Mouse (Mus musculus) erythroblast, embryonic 14.5 days (primary cell): ENCODE measurements around the gene Ddx24. TPM values are rescaled to one million over a fixed set of nuclear protein-coding genes. Genes with fewer than 3 reads are reported as not detected.

ENCODE experiments used
- H3K27me3 ChIP-seq: 2 replicates; pipeline ENCODE4 v1.6.1; 2012; ENCODE audit warnings: inconsistent platforms; ENCODE audit not compliant: control insufficient read depth
- H3K36me3 ChIP-seq: 2 replicates; pipeline ENCODE4 v1.6.1; 2012; ENCODE audit warnings: mild to moderate bottlenecking, inconsistent platforms; ENCODE audit not compliant: control insufficient read depth
- H3K4me1 ChIP-seq: 2 replicates; pipeline ENCODE4 v1.6.1; 2012; ENCODE audit warnings: inconsistent platforms; ENCODE audit not compliant: control insufficient read depth
- H3K4me3 ChIP-seq: replicated peaks from 2 replicates; pipeline ENCODE3; 2012; ENCODE audit warnings: moderate library complexity, mild to moderate bottlenecking, inconsistent platforms
- H3K9me3 ChIP-seq: 2 replicates; pipeline ENCODE4 v1.6.1; 2012; ENCODE audit warnings: low read length, inconsistent platforms, mixed read lengths; ENCODE audit not compliant: control insufficient read depth
- GATA1 ChIP-seq: IDR thresholded peaks from 2 replicates; pipeline ENCODE4 v1.6.1; 2012; ENCODE audit warnings: low read length, inconsistent platforms, mixed read lengths
- TAL1 ChIP-seq: IDR thresholded peaks from 3 replicates; pipeline ENCODE4 v1.6.1; 2012; ENCODE audit warnings: low read length, inconsistent platforms, mixed read lengths
- polyA plus RNA-seq: library from polyadenylated mRNA; stranded (reverse); fragments of >175 nt; gene quantifications from 2 replicates; pipeline ENCODE4 v1.2.3, GENCODE M21; 2012

The Ddx24 gene
- polyA plus RNA-seq, 1 experiment, result 1.9 TPM

DNA sequence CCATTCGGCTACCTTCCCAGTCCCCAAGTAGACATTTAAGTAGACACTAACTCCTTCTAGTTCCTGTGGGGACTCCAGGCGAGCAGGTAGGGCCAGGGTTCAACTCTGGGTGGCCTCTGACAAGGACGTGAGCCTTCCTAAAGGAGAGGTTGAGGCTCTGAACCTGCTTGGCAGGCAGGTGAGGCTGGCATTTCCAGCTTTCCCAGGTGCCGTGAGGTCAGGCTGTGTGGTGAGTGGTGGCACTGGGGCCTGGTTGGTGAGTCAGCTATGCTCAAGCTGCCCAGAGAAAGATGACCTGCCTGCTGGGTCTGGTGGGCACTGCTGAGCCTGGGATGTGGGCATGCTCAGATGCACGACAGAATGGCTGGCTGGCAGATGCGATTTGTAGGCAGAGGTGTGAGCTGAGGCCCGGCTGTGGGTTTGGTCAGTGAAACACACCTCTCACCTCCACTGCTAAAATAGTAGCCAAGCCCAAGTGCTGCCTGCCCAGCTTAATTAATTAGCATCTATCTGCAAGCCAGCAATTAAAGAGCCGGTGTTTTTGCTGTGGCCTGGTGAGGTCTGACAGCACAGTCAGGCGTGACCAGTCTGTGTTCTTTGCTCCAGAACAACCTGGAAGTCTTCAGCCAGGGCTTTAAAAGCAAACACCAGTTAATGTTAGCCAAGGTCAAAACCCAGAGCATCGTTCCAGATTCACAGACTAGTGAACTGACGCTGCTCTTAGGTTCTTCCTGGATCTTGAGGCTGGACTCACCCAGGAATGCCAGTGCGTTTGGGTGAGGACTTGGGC is 29.9 kb downstream of the Ddx24 start:
- TF ChIP-seq GATA1 (no peak), TAL1 (no peak)
- peaks cover 92% of the 10 kb centered on the region for H3K36me3 ChIP-seq
- no peaks in the 10 kb centered on the region for H3K27me3 ChIP-seq
- no peaks in the 10 kb centered on the region for H3K9me3 ChIP-seq
- peak overlapping the region; percentile 6 for H3K4me3 ChIP-seq
- peaks cover 73% of the 10 kb centered on the region for H3K4me1 ChIP-seq

GRCm38 (mm10) chr12:103393528-103393927 is 32.1 kb downstream of the Ddx24 start:
- TF ChIP-seq TAL1, result peak; percentile 90
- peak; percentile 95 for TF ChIP-seq GATA1
- H3K9me3 ChIP-seq, result no peaks in the 10 kb centered on the region
- peaks cover 78% of the 10 kb centered on the region for H3K36me3 ChIP-seq
- peak overlapping the region; percentile 56 for H3K4me3 ChIP-seq
- peaks cover 90% of the 10 kb centered on the region for H3K4me1 ChIP-seq
- H3K27me3 ChIP-seq, result no peaks in the 10 kb centered on the region

DNA sequence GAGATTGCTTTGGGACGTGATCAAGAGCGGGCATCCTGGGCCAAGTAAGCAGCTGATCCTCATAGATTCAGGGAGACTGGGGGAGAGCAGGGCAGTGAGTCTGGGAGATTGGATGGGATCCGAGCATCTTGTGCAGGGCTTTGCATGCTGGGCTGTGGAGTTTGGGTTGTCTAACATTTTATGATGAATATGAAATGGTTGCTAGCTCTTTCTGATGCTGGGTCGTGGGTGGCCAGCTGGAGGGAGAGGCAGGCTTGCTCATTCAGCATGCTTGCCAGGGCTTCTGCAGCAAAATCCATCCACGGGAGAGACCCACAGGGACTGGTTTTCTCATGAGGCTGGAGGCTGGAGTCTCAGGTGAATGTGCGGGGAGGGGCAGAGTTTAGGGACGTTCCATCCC is 34.5 kb downstream of the Ddx24 start:
- Histone ChIP-seq H3K9me3 (no peaks in the 10 kb centered on the region), H3K27me3 (no peaks in the 10 kb centered on the region), H3K36me3 (peaks cover 56% of the 10 kb centered on the region), H3K4me3 (peak overlapping the region; percentile 79), H3K4me1 (peaks cover 89% of the 10 kb centered on the region)
- TF ChIP-seq GATA1 (no peak), TAL1 (no peak)

DNA sequence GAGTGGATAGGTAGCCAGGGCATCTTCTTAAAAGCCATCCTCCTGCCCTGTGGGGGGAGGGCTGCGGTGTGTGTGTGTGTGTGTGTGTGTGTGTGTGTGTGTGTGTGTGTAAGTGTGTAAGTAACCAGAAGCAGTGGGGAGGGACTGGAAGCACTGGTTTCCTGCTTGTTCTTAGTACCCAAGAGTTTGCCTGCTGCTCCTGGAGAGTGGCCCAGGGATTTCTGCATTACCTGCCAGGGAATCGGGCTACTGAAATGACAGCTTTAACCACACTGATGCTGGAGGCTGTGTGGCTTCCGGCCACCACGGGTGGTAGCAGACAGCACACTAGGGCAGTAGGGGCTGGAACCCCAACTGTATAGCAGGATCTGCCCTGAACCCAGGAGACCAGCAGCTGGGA is 35.6 kb downstream of the Ddx24 start:
- H3K27me3 ChIP-seq, result no peaks in the 10 kb centered on the region; the same call in 1 of the 2 replicates
- no peak for TF ChIP-seq TAL1
- no peak for TF ChIP-seq GATA1
- H3K36me3 ChIP-seq, result peaks cover 45% of the 10 kb centered on the region
- H3K4me1 ChIP-seq, result peaks cover 82% of the 10 kb centered on the region
- H3K9me3 ChIP-seq, result no peaks in the 10 kb centered on the region
- peak overlapping the region; percentile 79 for H3K4me3 ChIP-seq

GRCm38 (mm10) chr12:103389348-103389727 is 36.3 kb downstream of the Ddx24 start:
- no peaks in the 10 kb centered on the region for H3K9me3 ChIP-seq
- TF ChIP-seq TAL1 (no peak), GATA1 (peak; percentile 57; the same call in 1 of the 2 replicates)
- H3K4me1 ChIP-seq, result peaks cover 78% of the 10 kb centered on the region
- H3K36me3 ChIP-seq, result peaks cover 41% of the 10 kb centered on the region
- H3K27me3 ChIP-seq, result no peaks in the 10 kb centered on the region; the same call in 1 of the 2 replicates
- H3K4me3 ChIP-seq, result peak overlapping the region; percentile 79

- Histone ChIP-seq H3K36me3 (peaks cover 35% of the 10 kb centered on the region), H3K27me3 (peaks cover 3% of the 10 kb centered on the region), H3K4me3 (peak within 1 kb of the TSS; percentile 79), H3K4me1 (peaks cover 73% of the 10 kb centered on the region), H3K9me3 (no peaks in the 10 kb centered on the region)
- no peak for TF ChIP-seq GATA1
- TF ChIP-seq TAL1, result no peak
Observed at GRCm38 (mm10) chr12:103388505-103389347, 36.9 kb downstream of the Ddx24 start, which contains the start of gene Otub2. Otub2 (plus strand) TSS chr12:103388682.

GRCm38 (mm10) chr12:103380226-103380625 is 45.4 kb downstream of the Ddx24 start:
- Histone ChIP-seq H3K9me3 (no peaks in the 10 kb centered on the region), H3K36me3 (no peaks in the 10 kb centered on the region), H3K4me1 (peaks cover 10% of the 10 kb centered on the region), H3K27me3 (peaks cover 10% of the 10 kb centered on the region), H3K4me3 (no peak overlapping the region)
- TF ChIP-seq GATA1 (no peak), TAL1 (no peak)

GRCm38 (mm10) chr12:103376774-103377173 is 48.9 kb downstream of the Ddx24 start:
- Histone ChIP-seq H3K36me3 (no peaks in the 10 kb centered on the region), H3K27me3 (peaks cover 6% of the 10 kb centered on the region; the same call in 1 of the 2 replicates), H3K4me1 (peaks cover 18% of the 10 kb centered on the region), H3K4me3 (no peak overlapping the region), H3K9me3 (no peaks in the 10 kb centered on the region)
- TF ChIP-seq GATA1, result no peak
- no peak for TF ChIP-seq TAL1

DNA sequence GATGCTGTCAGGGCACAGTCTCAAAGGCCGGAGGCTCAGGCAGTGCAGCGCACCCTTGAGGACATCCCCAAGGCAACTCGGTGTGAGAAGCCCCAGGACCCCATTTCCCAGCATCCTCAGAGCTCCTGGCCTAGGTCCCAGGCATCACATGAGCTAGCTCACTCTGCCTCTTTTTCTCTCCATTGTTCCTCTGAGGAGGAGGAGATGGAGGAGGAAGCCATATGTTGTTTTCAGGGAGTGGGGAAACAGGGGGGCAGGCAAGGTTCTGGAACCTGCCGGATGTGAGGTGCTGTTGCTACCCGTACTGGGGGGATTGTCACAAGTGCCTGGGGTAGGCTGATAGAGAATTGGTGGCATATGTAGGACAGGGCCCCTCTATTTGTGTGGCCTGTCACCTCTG is 49.5 kb downstream of the Ddx24 start:
- H3K36me3 ChIP-seq, result no peaks in the 10 kb centered on the region
- no peak for TF ChIP-seq GATA1
- no peak for TF ChIP-seq TAL1
- H3K4me1 ChIP-seq, result peaks cover 18% of the 10 kb centered on the region

More for the DNA sequence above, 49.5 kb downstream of the Ddx24 start:
- Histone ChIP-seq H3K4me3 (no peak overlapping the region), H3K27me3 (peaks cover 6% of the 10 kb centered on the region; the same call in 1 of the 2 replicates), H3K9me3 (no peaks in the 10 kb centered on the region)
